In genomic region chr10:95773425-95773980, GRCm38 (mm10) we compare ENCODE assay signal across 9 mouse cellular contexts.
DNase-seq lines count a peak whose midpoint lies in the region; ATAC-seq and TF ChIP-seq lines count a peak whose summit lies in the region.
"Had no signal": no experiment of that assay in that cellular context is flagged by ENCODE, and none has a peak within 500 bp of the region (broad histone marks: within the 10 kb centered on the region; RNA-seq: fewer than 3 reads in every experiment).

No protein-coding gene starts in this region.

- ATAC-seq in limb, embryonic 11.5 days (ENCODE audit: insufficient number of reproducible peaks, low FRiP score, low TSS enrichment, low read depth) = 0 out of 2 replicates have a peak, but pooled peaks have one; percentile 59
- ATAC-seq in heart, postnatal 0 days (ENCODE audit: insufficient read depth, low read depth) = peak; percentile 90
- ATAC-seq in liver, embryonic 14.5 days (ENCODE audit: insufficient read depth) = peak; percentile 59
- no peak for ATAC-seq in hindbrain, embryonic 16.5 days
- ATAC-seq: forebrain, embryonic 16.5 days had no signal

- no peaks in the 10 kb centered on the region for H3K27me3 ChIP-seq in limb, embryonic 11.5 days (ENCODE audit: control insufficient read depth, insufficient read depth, low read length)
- no peaks in the 10 kb centered on the region for H3K27me3 ChIP-seq in limb, embryonic 10.5 days (ENCODE audit: low read depth, poor library complexity, severe bottlenecking)
- H3K27me3 ChIP-seq in heart, postnatal 0 days (ENCODE audit: control insufficient read depth, insufficient read depth, low read length) = no peaks in the 10 kb centered on the region
- H3K27me3 ChIP-seq in liver, embryonic 14.5 days (ENCODE audit: control insufficient read depth, insufficient read depth, low read length) = no peaks in the 10 kb centered on the region
- no peaks in the 10 kb centered on the region for H3K27me3 ChIP-seq in hindbrain, embryonic 16.5 days (replicated peaks; ENCODE audit: control insufficient read depth, insufficient read depth, low read length)

- DNase-seq in limb, embryonic 11.5 days (ENCODE audit: low spot score) = no peak
- no peak for DNase-seq in limb, embryonic 10.5 days (ENCODE audit: low spot score)
- peak; percentile 86 for DNase-seq in heart, postnatal 0 days (ENCODE audit: low spot score)
- DNase-seq in liver, embryonic 14.5 days (ENCODE audit: low read depth in 3 of 3, low spot score in 3 of 3) = peak; percentile 17 to 37 (median 36)
- peak; percentile 52 for DNase-seq in testis, postnatal 10 days (ENCODE audit: low spot score)
- no peak for DNase-seq in frontal cortex, adult 2 months (ENCODE audit: extremely low spot score in 1 of 2, low spot score in 1 of 2)
- no peak for DNase-seq in ovary, postnatal 14 days (ENCODE audit: low spot score)

- H3K9me3 ChIP-seq in limb, embryonic 11.5 days (ENCODE audit: control insufficient read depth, low read length) = no peaks in the 10 kb centered on the region
- H3K9me3 ChIP-seq in limb, embryonic 10.5 days (replicated peaks) = no peaks in the 10 kb centered on the region
- H3K9me3 ChIP-seq in heart, postnatal 0 days (replicated peaks; ENCODE audit: control insufficient read depth, low read length) = no peaks in the 10 kb centered on the region
- no peaks in the 10 kb centered on the region for H3K9me3 ChIP-seq in liver, embryonic 14.5 days (ENCODE audit: control insufficient read depth, low read length)
- no peaks in the 10 kb centered on the region for H3K9me3 ChIP-seq in hindbrain, embryonic 16.5 days (ENCODE audit: control insufficient read depth, low read length)

- H3K4me3 ChIP-seq in limb, embryonic 11.5 days (ENCODE audit: low read depth, low read length) = no peak overlapping the region
- no peak overlapping the region for H3K4me3 ChIP-seq in limb, embryonic 10.5 days
- no peak overlapping the region for H3K4me3 ChIP-seq in heart, postnatal 0 days (ENCODE audit: low read depth, low read length)
- no peak overlapping the region for H3K4me3 ChIP-seq in liver, embryonic 14.5 days (ENCODE audit: insufficient read depth in 1 of 2, low read depth in 2 of 2, low read length in 2 of 2)
- H3K4me3 ChIP-seq in hindbrain, embryonic 16.5 days (ENCODE audit: low read length) = no peak overlapping the region

- whole genome bisulfite sequencing in limb, embryonic 11.5 days = 81% methylated on average over 16 of the region's 16 CpGs
- WGBS in limb, embryonic 10.5 days = 87% methylated on average over 16 of the region's 16 CpGs
- WGBS in heart, postnatal 0 days = 27% methylated on average over 16 of the region's 16 CpGs
- 65% methylated on average over 16 of the region's 16 CpGs for WGBS in liver, embryonic 14.5 days (ENCODE audit: insufficient replicate concordance)
- WGBS in hindbrain, embryonic 16.5 days = 88% methylated on average over 16 of the region's 16 CpGs

- no peaks in the 10 kb centered on the region for H3K36me3 ChIP-seq in limb, embryonic 11.5 days (ENCODE audit: control insufficient read depth, insufficient read depth, low read length)
- H3K36me3 ChIP-seq in limb, embryonic 10.5 days = no peaks in the 10 kb centered on the region
- no peaks in the 10 kb centered on the region for H3K36me3 ChIP-seq in heart, postnatal 0 days (replicated peaks; ENCODE audit: control insufficient read depth, insufficient read depth, low read length)
- H3K36me3 ChIP-seq in liver, embryonic 14.5 days (replicated peaks; ENCODE audit: control insufficient read depth, insufficient read depth, low read depth) = no peaks in the 10 kb centered on the region
- no peaks in the 10 kb centered on the region for H3K36me3 ChIP-seq in hindbrain, embryonic 16.5 days (ENCODE audit: control insufficient read depth, insufficient read depth, low read length)

- H3K4me1 ChIP-seq in limb, embryonic 11.5 days (ENCODE audit: control insufficient read depth, insufficient read depth, low read length) = peaks cover 3% of the 10 kb centered on the region; the same call in 1 of the 2 replicates
- peaks cover 27% of the 10 kb centered on the region for H3K4me1 ChIP-seq in limb, embryonic 10.5 days
- 0 out of 2 replicates have a peak, but pooled peaks cover 16% of the 10 kb centered on the region for H3K4me1 ChIP-seq in heart, postnatal 0 days (ENCODE audit: control insufficient read depth, insufficient read depth)
- peaks cover 0 to 4% of the 10 kb centered on the region in 2 experiments; a peak in 1 of 4 replicates for H3K4me1 ChIP-seq in liver, embryonic 14.5 days (replicated peaks; ENCODE audit: control insufficient read depth in 2 of 2, insufficient read depth in 2 of 2, low read length in 1 of 2)
- no peaks in the 10 kb centered on the region for H3K4me1 ChIP-seq in hindbrain, embryonic 16.5 days (ENCODE audit: control insufficient read depth, insufficient read depth, low read depth, low read length)

- peak; percentile 85 for TF ChIP-seq EP300 in heart, postnatal 0 days (IDR thresholded peaks at IDR 0.05; ENCODE audit: low read depth)
- no peak for TF ChIP-seq EP300 in liver, embryonic 14.5 days (IDR thresholded peaks at IDR 0.05; ENCODE audit: low read depth)

- H3K4me2 ChIP-seq in limb, embryonic 11.5 days (ENCODE audit: low read depth, severe bottlenecking) = no peak overlapping the region
- H3K4me2 ChIP-seq in heart, postnatal 0 days (ENCODE audit: low read depth, low read length) = no peak overlapping the region; the same call in 1 of the 2 replicates
- H3K4me2 ChIP-seq in liver, embryonic 14.5 days (ENCODE audit: low read depth) = no peak overlapping the region
- H3K4me2 ChIP-seq in hindbrain, embryonic 16.5 days (ENCODE audit: low read length) = no peak overlapping the region

- TF ChIP-seq CTCF in heart, postnatal 0 days (IDR thresholded peaks at IDR 0.05; ENCODE audit: low read depth) = peak; percentile 38
- no peak for TF ChIP-seq CTCF in liver, embryonic 14.5 days (IDR thresholded peaks at IDR 0.05; ENCODE audit: low read depth)

- H3K9ac ChIP-seq in limb, embryonic 11.5 days (ENCODE audit: low read length) = no peak overlapping the region
- H3K9ac ChIP-seq in heart, postnatal 0 days (replicated peaks; ENCODE audit: low read depth, low read length) = no peak overlapping the region
- no peak overlapping the region for H3K9ac ChIP-seq in liver, embryonic 14.5 days (replicated peaks)
- H3K9ac ChIP-seq in hindbrain, embryonic 16.5 days (ENCODE audit: low read depth, low read length) = no peak overlapping the region

- H3K27ac ChIP-seq in limb, embryonic 11.5 days (replicated peaks; ENCODE audit: low read depth, low read length) = no peak overlapping the region
- H3K27ac ChIP-seq in limb, embryonic 10.5 days = no peak overlapping the region
- H3K27ac ChIP-seq in heart, postnatal 0 days (ENCODE audit: low read depth) = peak overlapping the region; percentile 47
- H3K27ac ChIP-seq in liver, embryonic 14.5 days = no peak overlapping the region
- H3K27ac ChIP-seq in hindbrain, embryonic 16.5 days (ENCODE audit: low read depth, low read length) = no peak overlapping the region

Comparison
In these comparisons a context has a peak if more than half of its experiments do, and no peak if none do; other contexts are left out.
1. DNase-seq: peak in heart, postnatal 0 days (single experiment), liver, embryonic 14.5 days (3 of 3) and testis, postnatal 10 days (single experiment); none in limb, embryonic 11.5 days (single experiment), limb, embryonic 10.5 days (single experiment), frontal cortex, adult 2 months (0 of 2) and ovary, postnatal 14 days (single experiment).